Mouse (Mus musculus) embryonic facial prominence, embryonic 10.5 days (tissue): ENCODE data around the gene Gm49405. TPM values are rescaled to one million over a fixed set of nuclear protein-coding genes. Genes with fewer than 3 reads are reported as not detected.
A peak's percentile ranks its signal among the peaks of the same experiment; 100 is the strongest.
"Not testable (repeated sequence)": the region's sequence is repeated elsewhere in the genome, so short reads cannot be mapped to it uniquely, and the experiment has no call there.

Experiments
- DNase-seq: peaks from one replicate; pipeline ENCODE4 v3.0.0-alpha.2; 2017; ENCODE audit warnings: low spot score
- H3K27ac ChIP-seq: fragments of 300-500 bp; sonication (generic); replicated peaks from 2 replicates; pipeline ENCODE4 v1.5.1; 2016; ENCODE audit warnings: mild to moderate bottlenecking
- H3K27me3 ChIP-seq: fragments of 300-500 bp; sonication (generic); replicated peaks from 2 replicates; pipeline ENCODE4 v1.6.1; 2016; ENCODE audit warnings: low read depth, mild to moderate bottlenecking; ENCODE audit not compliant: poor library complexity, severe bottlenecking
- H3K36me3 ChIP-seq: fragments of 300-500 bp; sonication (generic); replicated peaks from 2 replicates; pipeline ENCODE4 v1.6.1; 2016; ENCODE audit warnings: mild to moderate bottlenecking, moderate library complexity
- H3K4me1 ChIP-seq: fragments of 300-500 bp; sonication (generic); 2 replicates; pipeline ENCODE4 v1.6.1; 2016
- H3K4me3 ChIP-seq: fragments of 300-500 bp; sonication (generic); 2 replicates; pipeline ENCODE4 v1.5.1; 2016; ENCODE audit warnings: mild to moderate bottlenecking, moderate library complexity
- H3K9me3 ChIP-seq: fragments of 300-500 bp; sonication (generic); 2 replicates; pipeline ENCODE4 v1.6.1; 2016; ENCODE audit warnings: mild to moderate bottlenecking
- WGBS: fragments of 180-500 bp; shearing (Covaris S2); methylation state at CpG from one replicate; pipeline ENCODE4 v1.1.7; 2016; 5-methylcytosine and 5-hydroxymethylcytosine counted together
- polyA plus RNA-seq: library from polyadenylated mRNA; unstranded; fragments of >200 nt; fragmentation: Nextera tagmentation; extraction: Ambion mirVana; gene quantifications from 2 replicates; pipeline ENCODE4 v1.2.1, GENCODE M21; 2016

The Gm49405 gene
- polyA plus RNA-seq, 1 experiment from 2014 or later, result 4.6 TPM

DNA sequence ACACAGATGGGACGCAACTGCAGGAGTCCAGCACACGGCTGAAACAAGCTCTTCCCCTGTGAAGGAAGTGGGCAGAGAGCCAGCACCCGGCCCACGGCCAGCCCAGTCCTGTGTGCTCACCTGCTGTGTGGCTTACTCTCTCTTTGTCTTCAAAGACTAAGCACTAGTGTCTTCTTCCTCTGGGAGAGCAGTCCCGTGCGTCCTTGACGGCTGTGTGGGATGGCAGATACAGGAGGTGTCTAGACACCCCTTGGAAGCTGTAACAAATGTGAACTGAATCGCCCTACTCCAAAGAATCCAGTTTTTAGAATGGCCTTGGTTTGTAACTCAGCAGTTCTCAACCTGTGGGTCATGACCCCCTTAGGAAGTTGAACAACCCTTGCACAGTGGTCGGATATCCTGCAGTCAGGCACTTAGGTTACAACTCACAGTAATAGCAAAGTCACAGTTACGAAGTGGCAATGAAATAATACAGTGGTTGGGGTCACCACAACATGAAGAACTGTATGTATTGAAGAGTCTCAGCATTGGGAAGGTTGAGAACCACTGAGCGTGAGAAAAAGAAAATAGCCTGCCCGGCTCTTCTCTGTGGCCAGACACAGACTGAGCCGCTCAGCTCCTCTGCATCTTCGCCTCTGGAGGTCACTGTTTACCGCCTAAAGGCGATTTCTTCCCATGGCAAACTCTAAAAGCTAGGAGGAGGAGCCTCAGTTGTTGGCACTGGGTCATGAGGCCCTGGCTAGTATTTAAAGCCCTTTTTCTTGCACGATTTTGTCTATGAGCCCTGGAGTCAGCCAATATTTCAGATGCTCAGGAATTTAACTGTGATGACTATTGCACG lies 18.5 kb downstream of the Gm49405 start:
- H3K27me3 ChIP-seq, result no peaks in the 10 kb centered on the region
- peak overlapping the region; percentile 57 for H3K27ac ChIP-seq
- no peak overlapping the region for H3K4me3 ChIP-seq
- H3K9me3 ChIP-seq, result no peaks in the 10 kb centered on the region
- H3K4me1 ChIP-seq, result peaks cover 23% of the 10 kb centered on the region; the same call in 1 of the 2 replicates
- peak; percentile 70 for DNase-seq
- WGBS, result 37% methylated on average over 18 of the region's 18 CpGs
- H3K36me3 ChIP-seq, result no peaks in the 10 kb centered on the region

DNA sequence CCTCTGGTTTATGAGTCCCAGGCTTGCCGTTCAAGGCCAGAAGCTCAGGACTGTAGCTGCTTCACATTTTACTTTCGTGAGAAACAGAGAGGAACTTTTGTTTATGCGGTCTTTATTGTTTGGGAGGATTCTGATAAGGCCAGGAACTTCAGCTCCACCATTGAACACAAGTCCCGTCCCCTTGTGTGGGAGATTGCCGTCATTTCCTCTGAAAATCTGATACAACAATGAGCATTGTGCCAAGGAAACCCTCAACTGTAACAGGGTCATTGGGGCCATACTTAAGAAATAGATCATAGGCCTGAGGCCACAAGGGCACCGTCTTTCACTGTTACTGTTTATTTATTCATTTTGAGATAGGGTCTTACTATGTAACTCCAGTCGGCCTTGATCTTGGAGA lies 22.8 kb downstream of the Gm49405 start:
- H3K36me3 ChIP-seq, result no peaks in the 10 kb centered on the region
- H3K27ac ChIP-seq, result no peak overlapping the region
- 77% methylated on average over 7 of the region's 7 CpGs for WGBS
- DNase-seq, result no peak
- no peaks in the 10 kb centered on the region for H3K27me3 ChIP-seq
- peaks cover 6% of the 10 kb centered on the region; the same call in 1 of the 2 replicates for H3K9me3 ChIP-seq
- peaks cover 17% of the 10 kb centered on the region for H3K4me1 ChIP-seq
- no peak overlapping the region for H3K4me3 ChIP-seq

- Histone ChIP-seq H3K4me1 (peaks cover 5% of the 10 kb centered on the region), H3K9me3 (peaks cover 6% of the 10 kb centered on the region; the same call in 1 of the 2 replicates), H3K4me3 (no peak overlapping the region), H3K27ac (no peak overlapping the region), H3K27me3 (no peaks in the 10 kb centered on the region), H3K36me3 (no peaks in the 10 kb centered on the region)
- no peak for DNase-seq
Observed at GRCm38 (mm10) chr19:4027576-4027975, 27.1 kb downstream of the Gm49405 start.

GRCm38 (mm10) chr19:4032668-4033067 lies 32.2 kb downstream of the Gm49405 start:
- Histone ChIP-seq H3K9me3 (no peaks in the 10 kb centered on the region), H3K36me3 (peaks cover 13% of the 10 kb centered on the region), H3K27ac (no peak overlapping the region), H3K4me1 (peaks cover 16% of the 10 kb centered on the region), H3K4me3 (no peak overlapping the region), H3K27me3 (no peaks in the 10 kb centered on the region)
- 56% methylated on average over 7 of the region's 7 CpGs for WGBS
- DNase-seq, result no peak

GRCm38 (mm10) chr19:4033298-4033697 lies 32.9 kb downstream of the Gm49405 start:
- Histone ChIP-seq H3K9me3 (no peaks in the 10 kb centered on the region), H3K36me3 (peaks cover 13% of the 10 kb centered on the region), H3K27me3 (no peaks in the 10 kb centered on the region), H3K27ac (no peak overlapping the region), H3K4me3 (no peak overlapping the region), H3K4me1 (peaks cover 22% of the 10 kb centered on the region)
- 79% methylated on average over 3 of the region's 3 CpGs for WGBS
- DNase-seq, result no peak

GRCm38 (mm10) chr19:4033742-4034141 lies 33.3 kb downstream of the Gm49405 start:
- Histone ChIP-seq H3K27ac (no peak overlapping the region), H3K9me3 (no peaks in the 10 kb centered on the region), H3K4me1 (peaks cover 24% of the 10 kb centered on the region), H3K27me3 (no peaks in the 10 kb centered on the region), H3K4me3 (no peak overlapping the region), H3K36me3 (peaks cover 13% of the 10 kb centered on the region)
- no peak for DNase-seq
- WGBS, result 69% methylated on average over 5 of the region's 5 CpGs

DNA sequence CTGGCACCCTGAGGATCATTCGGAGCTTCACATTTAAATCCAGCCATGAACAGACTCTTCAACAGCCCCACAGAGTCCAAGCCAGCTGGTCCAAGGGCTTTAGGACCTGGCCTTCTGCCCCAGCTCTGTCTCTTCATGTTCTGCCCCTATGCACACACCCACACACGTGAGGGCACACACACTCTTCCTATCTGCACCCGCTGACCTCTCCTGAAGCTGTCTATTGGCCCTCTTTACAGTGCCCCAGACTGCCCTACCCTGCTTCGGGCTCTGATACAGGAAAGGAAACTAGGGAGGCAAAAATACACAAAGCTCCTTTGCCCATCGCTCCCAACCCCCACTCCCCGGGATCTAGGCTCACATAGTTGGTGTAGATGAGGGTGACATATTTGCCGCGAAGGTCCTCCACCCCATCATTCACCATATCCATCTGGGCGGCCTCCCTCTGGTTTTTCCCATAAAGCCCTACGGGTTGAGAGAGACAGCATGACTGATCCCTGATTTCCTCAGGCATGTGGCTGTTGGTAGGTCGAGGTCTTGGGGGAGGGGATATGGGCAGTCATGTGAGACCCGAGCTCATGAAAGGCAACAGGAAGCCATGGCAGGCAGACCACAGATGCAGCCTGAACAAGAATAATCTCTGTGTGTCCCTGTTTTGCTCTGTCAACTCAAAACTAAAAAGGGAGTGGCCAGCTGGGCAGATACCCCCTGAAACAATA lies 36.1 kb downstream of the Gm49405 start:
- Histone ChIP-seq H3K9me3 (no peaks in the 10 kb centered on the region), H3K27me3 (no peaks in the 10 kb centered on the region), H3K27ac (peak overlapping the region; percentile 41; the same call in 1 of the 2 replicates), H3K4me3 (peak overlapping the region; percentile 27; the same call in 1 of the 2 replicates), H3K4me1 (peaks cover 24% of the 10 kb centered on the region), H3K36me3 (peaks cover 13% of the 10 kb centered on the region)
- no peak for DNase-seq
- WGBS, result 74% methylated on average over 12 of the region's 12 CpGs

GRCm38 (mm10) chr19:4037154-4037787 lies 36.8 kb downstream of the Gm49405 start:
- not testable (repeated sequence) for H3K27me3 ChIP-seq, H3K9me3 ChIP-seq, DNase-seq
- Histone ChIP-seq H3K4me3 (peak overlapping the region; percentile 73), H3K4me1 (peaks cover 27% of the 10 kb centered on the region), H3K36me3 (peaks cover 13% of the 10 kb centered on the region), H3K27ac (peak overlapping the region; percentile 92)
- 31% methylated on average over 8 of the region's 8 CpGs for WGBS

GRCm38 (mm10) chr19:4037788-4038232 lies 37.4 kb downstream of the Gm49405 start, which contains the start of gene Gstp1:
Gstp1 (minus strand) TSS chr19:4037985.
- Histone ChIP-seq H3K9me3 (no peaks in the 10 kb centered on the region), H3K4me1 (peaks cover 27% of the 10 kb centered on the region), H3K27ac (peak within 1 kb of the TSS; percentile 92), H3K4me3 (peak within 1 kb of the TSS; percentile 73), H3K27me3 (no peaks in the 10 kb centered on the region), H3K36me3 (peaks cover 13% of the 10 kb centered on the region)
- 0% methylated on average over 26 of the region's 26 CpGs for WGBS
- peak; percentile 87 for DNase-seq

DNA sequence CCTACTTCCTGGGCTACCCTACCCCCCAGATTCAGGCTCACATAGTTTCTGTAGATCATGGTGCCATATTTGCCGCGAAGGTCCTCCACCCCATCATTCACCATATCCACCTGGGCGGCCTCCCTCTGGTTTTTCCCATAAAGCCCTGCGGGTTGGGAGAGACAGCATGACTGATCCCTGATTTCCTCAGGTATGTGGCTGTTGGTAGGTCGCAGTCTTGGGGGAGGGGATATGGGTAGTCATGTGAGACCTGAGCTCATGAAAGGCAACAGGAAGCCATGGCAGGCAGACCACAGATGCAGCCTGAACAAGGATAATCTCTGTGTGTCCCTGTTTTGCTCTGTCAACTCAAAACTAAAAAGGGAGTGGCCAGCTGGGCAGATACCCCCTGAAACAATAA lies 40.5 kb downstream of the Gm49405 start:
- peaks cover 30% of the 10 kb centered on the region for H3K4me1 ChIP-seq
- H3K27me3 ChIP-seq, H3K4me3 ChIP-seq, H3K36me3 ChIP-seq, H3K27ac ChIP-seq, DNase-seq, H3K9me3 ChIP-seq: not testable (repeated sequence)
- WGBS, result 88% methylated on average over 5 of the region's 5 CpGs

DNA sequence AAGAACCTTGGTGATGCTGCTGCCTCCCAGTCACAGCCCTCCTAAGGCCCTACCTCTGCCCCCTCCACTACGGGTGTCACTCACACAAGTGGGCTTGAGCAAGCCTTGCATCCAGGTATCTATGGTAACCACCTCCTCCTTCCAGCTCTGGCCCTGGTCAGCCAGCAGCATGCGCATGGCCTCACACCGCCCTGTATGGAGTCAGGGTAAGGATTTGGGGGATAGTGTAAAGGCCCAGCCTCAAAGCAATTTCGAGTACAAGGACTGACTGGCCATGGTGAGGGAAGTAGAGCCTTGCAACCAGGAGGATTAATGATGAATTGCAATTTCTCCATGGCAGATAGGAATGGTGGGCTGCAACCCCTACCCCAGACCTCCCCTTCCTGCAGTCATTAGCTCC lies 41.1 kb downstream of the Gm49405 start:
- H3K27ac ChIP-seq, DNase-seq, H3K27me3 ChIP-seq, H3K9me3 ChIP-seq, H3K36me3 ChIP-seq, H3K4me3 ChIP-seq: not testable (repeated sequence)
- peaks cover 25% of the 10 kb centered on the region for H3K4me1 ChIP-seq
- 88% methylated on average over 4 of the region's 4 CpGs for WGBS

- peaks cover 21% of the 10 kb centered on the region for H3K4me1 ChIP-seq
- no peak for DNase-seq
- H3K36me3 ChIP-seq, result no peaks in the 10 kb centered on the region
- H3K4me3 ChIP-seq, result no peak overlapping the region
- H3K27ac ChIP-seq, result no peak overlapping the region
- WGBS, result 81% methylated on average over 14 of the region's 14 CpGs
- no peaks in the 10 kb centered on the region for H3K27me3 ChIP-seq
- no peaks in the 10 kb centered on the region for H3K9me3 ChIP-seq
Observed at GRCm38 (mm10) chr19:4042124-4042523, 41.7 kb downstream of the Gm49405 start.
